Mouse (Mus musculus): Measurements from ENCODE around the gene Cobll1.
"Not testable (repeated sequence)": the region's sequence is repeated elsewhere in the genome, so short reads cannot be mapped to it uniquely, and the experiment has no call there.

GRCm38 (mm10) chr2:65260828-65261227, 21.6 kb upstream of the Cobll1 start:
- TF ChIP-seq POLR2A, CTCF (IDR thresholded peaks at IDR 0.05; ENCODE audit: extremely low read depth, insufficient read depth, low read length): not testable (repeated sequence)
